22 mouse cellular contexts compared by ENCODE assay signal in genomic region chr11:77483043-77483442, GRCm38 (mm10). TPM values are rescaled to one million over a fixed set of nuclear protein-coding genes. Genes with fewer than 3 reads are reported as not detected.
A peak's percentile ranks its signal among the peaks of the same experiment; 100 is the strongest.
DNase-seq lines count a peak whose midpoint lies in the region; TF ChIP-seq lines count a peak whose summit lies in the region.
"Had no signal": no experiment of that assay in that cellular context is flagged by ENCODE, and none has a peak within 500 bp of the region (broad histone marks: within the 10 kb centered on the region; RNA-seq: fewer than 3 reads in every experiment).

No protein-coding gene starts in this region.

- H3K79me2 ChIP-seq in myocyte (ENCODE audit: control insufficient read depth, insufficient read depth), result peaks cover 79% of the 10 kb centered on the region

- H3K4me2 ChIP-seq in myocyte (ENCODE audit: low read depth), result peak overlapping the region; percentile 65
- H3K4me2 ChIP-seq: embryonic facial prominence, embryonic 15.5 days; heart, embryonic 13.5 days; hindbrain, embryonic 12.5 days; liver, embryonic 15.5 days; neural tube, embryonic 15.5 days had no signal

- no peak for TF ChIP-seq CTCF in layer of hippocampus, adult 2 months (conservative IDR thresholded peaks at IDR 0.05)

- DNase-seq in cerebellum, adult 9-10 months, result peak; percentile 54
- no peak for DNase-seq in cerebellum, adult 8-10 months
- no peak for DNase-seq in layer of hippocampus, adult 2 months (ENCODE audit: low spot score in 2 of 2)
- no peak for DNase-seq in layer of hippocampus, adult 8-10 months (ENCODE audit: low spot score in 2 of 2)
- DNase-seq in NIH3T3 (ENCODE audit: low read depth), result peak; percentile 53
- no peak for DNase-seq in adrenal gland, adult 18-20 months (ENCODE audit: low spot score in 2 of 2)
- DNase-seq: adrenal gland, postnatal 25 days; B cell, adult 2 months; heart, adult 18-20 months; heart, postnatal 14 days; kidney, adult 11 months; liver; right cerebral cortex, adult 18-20 months; right cerebral cortex, postnatal 4 days had no signal

- H3ac ChIP-seq in myocyte (ENCODE audit: control insufficient read depth, insufficient read length), result no peak overlapping the region

- H3K36me3 ChIP-seq in myocyte (ENCODE audit: control insufficient read depth, insufficient read depth), result no peaks in the 10 kb centered on the region
- H3K36me3 ChIP-seq: embryonic facial prominence, embryonic 15.5 days; heart, embryonic 13.5 days; hindbrain, embryonic 12.5 days; liver, embryonic 15.5 days; neural tube, embryonic 15.5 days had no signal

- H3K27me3 ChIP-seq in myocyte (ENCODE audit: control insufficient read depth, insufficient read depth, insufficient read length), result no peaks in the 10 kb centered on the region
- H3K27me3 ChIP-seq: embryonic facial prominence, embryonic 15.5 days; heart, embryonic 13.5 days; hindbrain, embryonic 12.5 days; neural tube, embryonic 15.5 days had no signal

- H3K4me3 ChIP-seq in layer of hippocampus, adult 2 months, result no peak overlapping the region
- no peak overlapping the region for H3K4me3 ChIP-seq in myocyte
- H3K4me3 ChIP-seq: embryonic facial prominence, embryonic 15.5 days; heart, embryonic 13.5 days; hindbrain, embryonic 12.5 days; limb, embryonic 10.5 days; liver, embryonic 15.5 days; midbrain, embryonic 10.5 days; neural tube, embryonic 15.5 days had no signal

- TF ChIP-seq POLR2A in myocyte (IDR thresholded peaks at IDR 0.05; ENCODE audit: insufficient read length, low read depth), result no peak

- peak overlapping the region; percentile 36; the same call in 1 of the 2 replicates for H3K27ac ChIP-seq in layer of hippocampus, adult 2 months
- H3K27ac ChIP-seq: embryonic facial prominence, embryonic 15.5 days; heart, embryonic 13.5 days; hindbrain, embryonic 12.5 days; limb, embryonic 10.5 days; liver, embryonic 15.5 days; midbrain, embryonic 10.5 days; neural tube, embryonic 15.5 days had no signal

TF ChIP-seq in myocyte, 11 proteins besides CTCF, POLR2A, EP300 and RAD21:
- TF ChIP-seq REST (IDR thresholded peaks at IDR 0.05; ENCODE audit: insufficient read depth, insufficient read length), result no peak
- TF ChIP-seq E2F4 (IDR thresholded peaks at IDR 0.05; ENCODE audit: insufficient read depth), result no peak

RNA-seq across cellular contexts. Expression of gene Ankrd13b, which starts 6.4 kb away (rescaled TPM):
- total RNA-seq in layer of hippocampus, adult 2 months (2021), result 10 to 100 TPM; 80.1 to 81.7 TPM
- total RNA-seq in layer of hippocampus, adult 8-10 months (2022), result 10 to 100 TPM; 71.2 to 78.4 (median 73.7) TPM
- 46.0 TPM for polyA plus RNA-seq in myocyte (2012; fragmentation: generic; extraction: Trizol)
- 1 to 10 TPM; 7.9 to 8.3 TPM for total RNA-seq in adrenal gland, adult 18-20 months (2021)

RNA-seq across cellular contexts. Expression of gene Git1, which starts 10.3 kb away (rescaled TPM):
- total RNA-seq in layer of hippocampus, adult 2 months (2021), result 100 to 1,000 TPM; 295 to 316 TPM
- 100 to 1,000 TPM; 266 to 292 (median 282) TPM for total RNA-seq in layer of hippocampus, adult 8-10 months (2022)
- polyA plus RNA-seq in myocyte (2012; fragmentation: generic; extraction: Trizol), result 53.9 TPM
- 10 to 100 TPM; 47.7 to 49.2 TPM for total RNA-seq in adrenal gland, adult 18-20 months (2021)

RNA-seq across cellular contexts. Expression of gene Coro6, which starts 20.8 kb away (rescaled TPM):
- total RNA-seq in layer of hippocampus, adult 2 months (2021), result 10 to 100 TPM; 12.7 to 14.1 TPM
- 10 to 100 TPM; 24.5 to 34.0 (median 28.6) TPM for total RNA-seq in layer of hippocampus, adult 8-10 months (2022)
- polyA plus RNA-seq in myocyte (2012; fragmentation: generic; extraction: Trizol), result 50.6 TPM
- 1 to 10 TPM; 2.0 to 2.9 TPM for total RNA-seq in adrenal gland, adult 18-20 months (2021)
- polyA plus RNA-seq: midbrain, embryonic 10.5 days had no signal

RNA-seq across cellular contexts. Expression of gene Abhd15, which starts 31.9 kb away (rescaled TPM):
- 1 to 10 TPM; 1.4 to 1.7 TPM for total RNA-seq in layer of hippocampus, adult 2 months (2021)
- 1 to 10 TPM; 1.0 to 2.4 (median 1.6) TPM for total RNA-seq in layer of hippocampus, adult 8-10 months (2022)
- polyA plus RNA-seq in myocyte (2012; fragmentation: generic; extraction: Trizol), result 1.4 TPM
- total RNA-seq in adrenal gland, adult 18-20 months (2021), result 10 to 100 TPM; 16.7 to 27.6 TPM

RNA-seq across cellular contexts. Expression of gene Trp53i13, which starts 32.7 kb away (rescaled TPM):
- 1 to 10 TPM; 5.7 to 7.4 TPM for total RNA-seq in layer of hippocampus, adult 2 months (2021)
- 1 to 10 TPM; 4.9 to 9.1 (median 8.8) TPM for total RNA-seq in layer of hippocampus, adult 8-10 months (2022)
- polyA plus RNA-seq in myocyte (2012; fragmentation: generic; extraction: Trizol), result 23.7 TPM
- total RNA-seq in adrenal gland, adult 18-20 months (2021), result 10 to 100 TPM; 11.0 to 12.9 TPM

Comparison
In these comparisons a context has a peak if more than half of its experiments do, and no peak if none do; other contexts are left out.
1. DNase-seq: peak in cerebellum, adult 9-10 months (single experiment) and NIH3T3 (single experiment); none in cerebellum, adult 8-10 months (single experiment), layer of hippocampus, adult 2 months (0 of 2), layer of hippocampus, adult 8-10 months (0 of 2) and adrenal gland, adult 18-20 months (0 of 2).
2. RNA of gene Ankrd13b, which starts 6.4 kb away (total RNA-seq): 80.1 to 81.7 TPM in layer of hippocampus, adult 2 months and 71.2 to 78.4 TPM in layer of hippocampus, adult 8-10 months; 7.9 to 8.3 TPM in adrenal gland, adult 18-20 months; every median in the first group is over 4 times any median in the second.
3. RNA of gene Git1, which starts 10.3 kb away (total RNA-seq): 295 to 316 TPM in layer of hippocampus, adult 2 months and 266 to 292 TPM in layer of hippocampus, adult 8-10 months; 47.7 to 49.2 TPM in adrenal gland, adult 18-20 months; every median in the first group is over 4 times any median in the second.